Mouse (Mus musculus): ENCODE measurements at regions not wholly inside any gene's neighbourhood (a gene's known extent, or its start where the extent isn't known, plus 50 kb on each side); places are given as distances from the start of the nearest gene placed in this dataset.

- DNase-seq = no peak
Measured at GRCm38 (mm10) chr8:12504240-12504639, 68.6 kb upstream of the Spaca7 start.

- no peak for DNase-seq
Measured at GRCm38 (mm10) chr8:12504777-12505176, 68.1 kb upstream of the Spaca7 start.

DNA sequence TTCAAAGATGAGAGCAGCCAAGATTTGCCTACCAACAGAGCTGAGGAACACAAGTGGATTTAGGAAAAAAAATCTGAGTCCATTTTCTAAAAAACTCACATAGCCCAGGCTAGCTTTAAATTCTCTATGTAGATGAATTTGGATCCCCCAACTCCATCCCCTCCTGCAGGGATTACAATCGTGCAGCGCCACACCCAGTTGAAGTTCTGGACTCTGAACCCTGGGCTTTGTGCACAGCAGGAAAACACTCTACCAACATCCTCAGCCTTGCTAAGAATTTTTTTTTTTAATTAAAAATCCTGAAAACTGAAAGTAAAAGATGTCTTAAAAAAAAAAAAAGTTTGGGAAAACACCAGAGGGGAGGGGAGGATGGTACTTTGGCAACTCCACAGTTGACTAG is 62.6 kb upstream of the Spaca7 start:
- DNase-seq = no peak

DNA sequence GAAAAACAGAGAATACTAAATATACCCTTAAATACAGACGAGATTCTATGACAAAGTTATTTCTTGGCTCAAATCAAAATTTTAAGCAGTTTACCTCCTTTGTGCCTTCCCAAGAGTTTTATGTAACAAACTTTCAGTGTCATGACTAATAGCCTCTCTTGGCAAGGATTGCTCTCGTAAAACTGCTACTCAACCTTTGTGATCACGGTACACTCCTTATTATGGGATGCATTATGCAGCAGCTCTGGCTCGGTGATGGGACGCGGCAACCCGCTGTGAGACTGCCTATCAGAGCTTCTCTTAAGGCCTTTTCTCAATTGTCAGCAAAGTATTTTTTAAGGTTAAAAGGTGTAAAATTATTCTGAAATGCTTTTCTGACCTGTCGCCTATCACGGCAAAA is 59.8 kb upstream of the Spaca7 start:
- DNase-seq = no peak

- no peak for DNase-seq
Measured at GRCm38 (mm10) chr8:12514138-12514537, 58.7 kb upstream of the Spaca7 start.

DNA sequence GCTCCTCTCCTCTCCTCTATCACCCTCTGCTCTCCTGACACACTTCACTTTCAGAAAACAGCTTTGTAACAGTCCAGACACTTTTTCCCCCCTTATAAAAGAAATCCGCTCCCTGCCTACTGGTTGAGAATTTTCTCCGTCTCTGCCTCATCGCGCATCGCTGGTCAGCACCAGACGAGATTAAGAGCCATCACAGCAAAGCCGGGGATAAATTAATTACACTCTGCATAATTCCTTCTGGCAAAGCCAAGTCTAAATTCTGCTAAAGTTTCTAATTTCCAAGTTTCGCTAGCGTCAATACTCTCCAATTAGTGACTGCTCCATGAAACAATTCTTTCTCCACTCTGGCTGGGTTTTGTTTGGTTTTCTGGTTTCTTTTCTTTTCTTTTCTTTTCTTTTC is 51.2 kb upstream of the Spaca7 start:
- DNase-seq = no peak
